Mouse (Mus musculus): ENCODE results near the gene Ric3. TPM values are rescaled to one million over a fixed set of nuclear protein-coding genes. Genes with fewer than 3 reads are reported as not detected.

The Ric3 gene
- polyA plus RNA-seq, 1 experiment, result 0.92 TPM

- Histone ChIP-seq H3K4me3 (replicated peaks; ENCODE audit: extremely low read depth, low read depth, low read length) (no peak overlapping the region), H3K4me1 (ENCODE audit: control insufficient read depth, insufficient read depth, low read length) (peaks cover 4% of the 10 kb centered on the region; the same call in 1 of the 2 replicates)
- no peak for TF ChIP-seq CTCF (IDR thresholded peaks at IDR 0.05; ENCODE audit: insufficient read depth, low read length)
- TF ChIP-seq POLR2A (IDR thresholded peaks at IDR 0.05; ENCODE audit: borderline replicate concordance, extremely low read depth, low read depth, low read length), result no peak
- DNase-seq, result no peak
- WGBS, result 79% methylated on average over 9 of the region's 9 CpGs
These were observed 91.9 kb downstream of the Ric3 start for GRCm38 (mm10) chr7:108991207-108991606.

GRCm38 (mm10) chr7:108985934-108986708 lies 97.0 kb downstream of the Ric3 start:
- WGBS, result 72% methylated on average over 2 of the region's 3 CpGs
- TF ChIP-seq POLR2A (IDR thresholded peaks at IDR 0.05; ENCODE audit: borderline replicate concordance, extremely low read depth, low read depth, low read length) (no peak), CTCF (IDR thresholded peaks at IDR 0.05; ENCODE audit: insufficient read depth, low read length) (no peak)
- DNase-seq, result no peak
- no peaks in the 10 kb centered on the region for H3K4me1 ChIP-seq (ENCODE audit: control insufficient read depth, insufficient read depth, low read length)
- H3K4me3 ChIP-seq (replicated peaks; ENCODE audit: extremely low read depth, low read depth, low read length), result no peak overlapping the region

Other genes starting within 250 kb of the Ric3 start
- not detected in 2 replicates for gene Olfr516, start 232.8 kb downstream of the Ric3 start, polyA plus RNA-seq (2012; rRNA removed)
- gene Olfr517, start 211.0 kb downstream of the Ric3 start, polyA plus RNA-seq (2012; rRNA removed), result not detected in 2 replicates
- not detected in 2 replicates for gene Olfr518, start 198.3 kb downstream of the Ric3 start, polyA plus RNA-seq (2012; rRNA removed)
- gene Olfr519, start 188.9 kb downstream of the Ric3 start, polyA plus RNA-seq (2012; rRNA removed), result not detected in 2 replicates
- 0.18 and 2.0 TPM in 2 replicates for gene Nlrp10, start 153.2 kb downstream of the Ric3 start, polyA plus RNA-seq (2012; rRNA removed)
- 107 and 141 TPM in 2 replicates for gene Eif3f, start 148.9 kb downstream of the Ric3 start, polyA plus RNA-seq (2012; rRNA removed)
- gene Tub, start 133.0 kb downstream of the Ric3 start, polyA plus RNA-seq (2012; rRNA removed), result 0.66 and 0.76 TPM in 2 replicates
- gene Lmo1, start 91.9 kb upstream of the Ric3 start, polyA plus RNA-seq (2012; rRNA removed), result 7.5 and 8.7 TPM in 2 replicates

All from lung, adult 2 months (tissue).